Mouse (Mus musculus) thymus, adult 2 months (tissue): ENCODE data around the gene Tnn.

Source experiments
- CTCF ChIP-seq: fragments of 200-500 bp; IDR thresholded peaks from 2 replicates; pipeline ENCODE4 v1.5.1; 2012; ENCODE audit warnings: mild to moderate bottlenecking, control low read depth, low read length, moderate library complexity, borderline replicate concordance; ENCODE audit not compliant: control insufficient read depth, poor library complexity, insufficient read depth; ENCODE audit errors: extremely low read depth
- POLR2A ChIP-seq: fragments of 200-500 bp; IDR thresholded peaks from 2 replicates; pipeline ENCODE4 v1.6.1; 2012; ENCODE audit warnings: mild to moderate bottlenecking, low read length, control low read depth, moderate library complexity; ENCODE audit not compliant: control insufficient read depth, poor library complexity, insufficient read depth; ENCODE audit errors: extremely low read depth

DNA sequence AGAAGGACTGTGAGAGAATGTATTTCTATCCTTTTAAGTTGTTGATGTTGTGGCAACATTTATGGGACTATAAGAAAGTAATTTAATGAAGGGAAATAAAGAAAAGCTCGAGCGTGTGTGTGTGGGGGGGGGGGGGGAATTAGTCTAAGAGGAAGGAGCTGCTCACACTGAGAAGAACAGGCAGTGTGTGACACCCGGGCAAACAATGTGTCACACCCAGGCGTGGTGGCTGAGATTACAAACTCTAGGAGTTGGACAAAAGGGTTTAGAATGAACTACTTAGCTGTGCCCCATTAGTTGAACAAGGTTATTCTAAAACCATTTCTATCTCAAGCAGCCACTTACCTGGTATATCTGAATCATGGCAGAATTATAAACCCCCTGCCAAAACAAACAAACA lies 27.8 kb upstream of the Tnn start:
- TF ChIP-seq CTCF = no peak
- no peak for TF ChIP-seq POLR2A
